Mouse (Mus musculus): ENCODE results near the gene Moxd2. TPM values are rescaled to one million over a fixed set of nuclear protein-coding genes. Genes with fewer than 3 reads are reported as not detected.

Gene Moxd2
- polyA plus RNA-seq, 1 experiment from 2014 or later = not detected

Other genes with a start within 250 kb of the Moxd2 start
- not detected in 2 replicates for gene Prss58, start 12.9 kb upstream of the Moxd2 start, polyA plus RNA-seq (2015; fragmentation: Nextera tagmentation; extraction: Ambion mirVana)
- gene 1700074P13Rik, start 53.1 kb upstream of the Moxd2 start, polyA plus RNA-seq (2015; fragmentation: Nextera tagmentation; extraction: Ambion mirVana) = not detected in 2 replicates
- gene Gm4744, start 64.4 kb upstream of the Moxd2 start, polyA plus RNA-seq (2015; fragmentation: Nextera tagmentation; extraction: Ambion mirVana) = not detected in 2 replicates
- not detected in 2 replicates for gene 1810009J06Rik, start 77.3 kb upstream of the Moxd2 start, polyA plus RNA-seq (2015; fragmentation: Nextera tagmentation; extraction: Ambion mirVana)
- gene Gm2663, start 112.0 kb upstream of the Moxd2 start, polyA plus RNA-seq (2015; fragmentation: Nextera tagmentation; extraction: Ambion mirVana) = not detected in 2 replicates
- not detected in 2 replicates for gene 2210010C04Rik, start 148.0 kb upstream of the Moxd2 start, polyA plus RNA-seq (2015; fragmentation: Nextera tagmentation; extraction: Ambion mirVana)

Data from midbrain, embryonic 16.5 days (tissue).